Mouse (Mus musculus) intestine, embryonic 14.5 days (tissue): ENCODE measurements around the gene Tspan32. TPM values are rescaled to one million over a fixed set of nuclear protein-coding genes. Genes with fewer than 3 reads are reported as not detected.

Source experiments
- ATAC-seq: fragments of 200-750 bp; cut with Nextera tagmentation; replicated peaks from 2 replicates; pipeline ENCODE4 v1.8.0; 2017; ENCODE audit warnings: low read depth, moderate number of reproducible peaks, moderate TSS enrichment, moderate library complexity; ENCODE audit not compliant: low FRiP score, low TSS enrichment
- DNase-seq: peaks from one replicate; pipeline ENCODE4 v3.0.0-alpha.2; 2018; ENCODE audit warnings: low spot score
- H3K27ac ChIP-seq: fragments of 300-500 bp; sonication (generic); 2 replicates; pipeline ENCODE4 v1.5.1; 2014; ENCODE audit warnings: low read depth, mild to moderate bottlenecking, control low read depth
- H3K27me3 ChIP-seq: fragments of 300-500 bp; sonication (generic); replicated peaks from 2 replicates; pipeline ENCODE4 v1.6.1; 2014; ENCODE audit warnings: low read length, control low read depth; ENCODE audit not compliant: control insufficient read depth, insufficient read depth
- H3K36me3 ChIP-seq: fragments of 300-500 bp; sonication (generic); 2 replicates; pipeline ENCODE4 v1.6.1; 2014; ENCODE audit warnings: low read length, control low read depth; ENCODE audit not compliant: control insufficient read depth, insufficient read depth
- H3K4me1 ChIP-seq: fragments of 300-500 bp; sonication (generic); replicated peaks from 2 replicates; pipeline ENCODE4 v1.6.1; 2014; ENCODE audit warnings: low read length, control low read depth, mixed read lengths; ENCODE audit not compliant: control insufficient read depth, insufficient read depth
- H3K4me2 ChIP-seq: fragments of 300-500 bp; sonication (generic); 2 replicates; pipeline ENCODE4 v1.6.1; 2014; ENCODE audit warnings: low read length
- H3K4me3 ChIP-seq: fragments of 300-500 bp; sonication (generic); 2 replicates; pipeline ENCODE4 v1.5.1; 2014; ENCODE audit warnings: low read depth, low read length, control low read depth, mixed read lengths
- H3K9ac ChIP-seq: fragments of 300-500 bp; sonication (generic); 2 replicates; pipeline ENCODE4 v1.6.1; 2014; ENCODE audit warnings: mild to moderate bottlenecking, low read length
- H3K9me3 ChIP-seq: fragments of 300-500 bp; sonication (generic); 2 replicates; pipeline ENCODE4 v1.6.1; 2016; ENCODE audit warnings: low read length, control low read depth; ENCODE audit not compliant: control insufficient read depth
- WGBS: fragments of 180-500 bp; shearing (Covaris S2); extraction: QIAGEN DNeasy Blood & Tissue Kit; methylation state at CpG from one replicate; pipeline ENCODE4 v1.1.7; 2014; 5-methylcytosine and 5-hydroxymethylcytosine counted together
- polyA plus RNA-seq: library from polyadenylated mRNA; unstranded; fragments of >200 nt; fragmentation: Nextera tagmentation; extraction: Ambion mirVana; gene quantifications from 2 replicates; pipeline ENCODE4 v1.2.1, GENCODE M21; 2014

The Tspan32 gene
- polyA plus RNA-seq, 1 experiment from 2014 or later: 1.5 TPM

GRCm38 (mm10) chr7:143059202-143059870 is 54.5 kb downstream of the Tspan32 start:
- Histone ChIP-seq H3K9me3 (no peaks in the 10 kb centered on the region), H3K27ac (peak overlapping the region; percentile 51), H3K9ac (no peak overlapping the region), H3K4me3 (no peak overlapping the region), H3K4me2 (0 out of 2 replicates have a peak overlapping the region, but pooled peaks have one; percentile 8), H3K4me1 (peaks cover 48% of the 10 kb centered on the region), H3K27me3 (no peaks in the 10 kb centered on the region), H3K36me3 (peaks cover 47% of the 10 kb centered on the region)
- no peak for ATAC-seq
- DNase-seq: no peak
- 76% methylated on average over 5 of the region's 5 CpGs for WGBS

- no peak overlapping the region for H3K4me3 ChIP-seq
- 73% methylated on average over 2 of the region's 2 CpGs for WGBS
- H3K4me1 ChIP-seq: peaks cover 15% of the 10 kb centered on the region
- DNase-seq (no peak), ATAC-seq (no peak)
- H3K9ac ChIP-seq: no peak overlapping the region
- H3K4me2 ChIP-seq: no peak overlapping the region
- peaks cover 77% of the 10 kb centered on the region for H3K36me3 ChIP-seq
- no peak overlapping the region for H3K27ac ChIP-seq
- H3K27me3 ChIP-seq: no peaks in the 10 kb centered on the region
- H3K9me3 ChIP-seq: no peaks in the 10 kb centered on the region
These were observed 57.9 kb downstream of the Tspan32 start for GRCm38 (mm10) chr7:143062704-143063103.

GRCm38 (mm10) chr7:143064226-143064625 is 59.4 kb downstream of the Tspan32 start:
- no peak overlapping the region for H3K27ac ChIP-seq
- no peak overlapping the region for H3K4me2 ChIP-seq
- H3K27me3 ChIP-seq: no peaks in the 10 kb centered on the region
- peaks cover 10% of the 10 kb centered on the region for H3K4me1 ChIP-seq
- WGBS: 78% methylated on average over 6 of the region's 6 CpGs
- H3K36me3 ChIP-seq: peaks cover 81% of the 10 kb centered on the region
- no peak overlapping the region for H3K4me3 ChIP-seq
- H3K9me3 ChIP-seq: no peaks in the 10 kb centered on the region
- ATAC-seq: no peak
- DNase-seq: no peak
- H3K9ac ChIP-seq: no peak overlapping the region

DNA sequence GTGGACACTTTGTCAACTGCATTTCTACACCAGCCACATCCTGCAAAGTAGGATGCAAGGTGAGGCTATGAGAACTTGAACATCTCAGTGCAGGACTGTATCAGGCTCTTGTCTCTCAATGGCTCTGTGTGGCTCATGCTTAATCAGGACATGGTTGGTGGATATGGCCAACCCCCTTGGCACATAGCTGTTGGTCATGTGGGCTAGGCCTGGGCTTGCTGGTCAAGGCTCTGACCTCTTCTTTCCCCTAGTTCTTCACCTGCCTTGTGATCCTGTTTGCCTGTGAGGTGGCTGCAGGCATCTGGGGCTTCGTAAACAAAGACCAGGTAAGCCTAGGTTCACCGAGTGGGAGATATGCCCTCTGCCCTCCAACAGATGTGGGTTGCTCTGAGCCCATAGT is 60.8 kb downstream of the Tspan32 start:
- 84% methylated on average over 2 of the region's 2 CpGs for WGBS
- H3K4me2 ChIP-seq: no peak overlapping the region

GRCm38 (mm10) chr7:143067469-143067868 is 62.6 kb downstream of the Tspan32 start:
- DNase-seq: no peak
- ATAC-seq: no peak
- H3K27ac ChIP-seq: peak overlapping the region; percentile 93
- no peak overlapping the region for H3K4me2 ChIP-seq
- peaks cover 20% of the 10 kb centered on the region for H3K4me1 ChIP-seq
- H3K4me3 ChIP-seq: no peak overlapping the region
- H3K27me3 ChIP-seq: no peaks in the 10 kb centered on the region
- 66% methylated on average over 2 of the region's 2 CpGs for WGBS
- no peaks in the 10 kb centered on the region for H3K9me3 ChIP-seq
- H3K9ac ChIP-seq: no peak overlapping the region
- peaks cover 71% of the 10 kb centered on the region for H3K36me3 ChIP-seq

More for the DNA sequence above, 60.8 kb downstream of the Tspan32 start:
- Histone ChIP-seq H3K36me3 (peaks cover 71% of the 10 kb centered on the region), H3K9ac (no peak overlapping the region), H3K27me3 (no peaks in the 10 kb centered on the region), H3K27ac (no peak overlapping the region), H3K4me1 (peaks cover 16% of the 10 kb centered on the region), H3K9me3 (no peaks in the 10 kb centered on the region), H3K4me3 (no peak overlapping the region)
- ATAC-seq: no peak
- DNase-seq: no peak

- Histone ChIP-seq H3K9me3 (no peaks in the 10 kb centered on the region), H3K4me2 (no peak overlapping the region), H3K9ac (no peak overlapping the region), H3K4me1 (peaks cover 20% of the 10 kb centered on the region), H3K36me3 (peaks cover 71% of the 10 kb centered on the region), H3K27ac (peak overlapping the region; percentile 93), H3K27me3 (no peaks in the 10 kb centered on the region), H3K4me3 (no peak overlapping the region)
- ATAC-seq (no peak), DNase-seq (no peak)
- WGBS: 84% methylated on average over 3 of the region's 3 CpGs
These were observed 63.1 kb downstream of the Tspan32 start for GRCm38 (mm10) chr7:143067897-143068296.

- Histone ChIP-seq H3K9ac (peak overlapping the region; percentile 29; the same call in 1 of the 2 replicates), H3K9me3 (no peaks in the 10 kb centered on the region), H3K4me1 (peaks cover 20% of the 10 kb centered on the region), H3K27me3 (no peaks in the 10 kb centered on the region), H3K27ac (peak overlapping the region; percentile 93), H3K4me3 (peak overlapping the region; percentile 93), H3K4me2 (peak overlapping the region; percentile 54), H3K36me3 (peaks cover 66% of the 10 kb centered on the region)
- WGBS: 45% methylated on average over 13 of the region's 13 CpGs
- DNase-seq (peak; percentile 64), ATAC-seq (peak; percentile 0; the same call in 1 of the 2 replicates)
These were observed 63.6 kb downstream of the Tspan32 start for GRCm38 (mm10) chr7:143068316-143068881.

GRCm38 (mm10) chr7:143068882-143069591 is 64.2 kb downstream of the Tspan32 start, which contains the start of gene Tssc4:
Gene Tssc4 (plus strand): TSS chr7:143069249.
- Histone ChIP-seq H3K9me3 (no peaks in the 10 kb centered on the region), H3K27me3 (no peaks in the 10 kb centered on the region), H3K27ac (peak within 1 kb of the TSS; percentile 93), H3K4me2 (peak within 1 kb of the TSS; percentile 82), H3K4me1 (peaks cover 20% of the 10 kb centered on the region), H3K4me3 (peak within 1 kb of the TSS; percentile 93), H3K36me3 (peaks cover 62% of the 10 kb centered on the region), H3K9ac (peak within 1 kb of the TSS; percentile 94)
- ATAC-seq: peak; percentile 92
- peak; percentile 96 for DNase-seq
- under 1% methylated on average over 51 of the region's 51 CpGs for WGBS
